Mouse (Mus musculus): ENCODE data around the gene Kat6b. TPM values are rescaled to one million over a fixed set of nuclear protein-coding genes. Genes with fewer than 3 reads are reported as not detected.

Gene Kat6b
- polyA plus RNA-seq, 1 experiment from 2014 or later, result 25.5 TPM

- ATAC-seq, result no peak
- no peak overlapping the region for H3K4me3 ChIP-seq (replicated peaks)
- WGBS, result 97% methylated on average over 5 of the region's 5 CpGs
- H3K9ac ChIP-seq (replicated peaks), result no peak overlapping the region
- no peaks in the 10 kb centered on the region for H3K27me3 ChIP-seq
- H3K9me3 ChIP-seq, result no peaks in the 10 kb centered on the region
- H3K27ac ChIP-seq, result no peak overlapping the region
- no peak overlapping the region for H3K4me2 ChIP-seq (replicated peaks)
- peaks cover 17% of the 10 kb centered on the region for H3K4me1 ChIP-seq (replicated peaks)
- peaks cover 10% of the 10 kb centered on the region for H3K36me3 ChIP-seq
Observed at GRCm38 (mm10) chr14:21614103-21614502, 132.9 kb downstream of the Kat6b start.

GRCm38 (mm10) chr14:21615853-21616252 lies 134.6 kb downstream of the Kat6b start:
- no peak for ATAC-seq
- Histone ChIP-seq H3K27ac (no peak overlapping the region), H3K4me2 (replicated peaks) (no peak overlapping the region), H3K36me3 (peaks cover 13% of the 10 kb centered on the region), H3K4me3 (replicated peaks) (no peak overlapping the region), H3K4me1 (replicated peaks) (0 out of 2 replicates have a peak, but pooled peaks cover 8% of the 10 kb centered on the region), H3K9me3 (no peaks in the 10 kb centered on the region), H3K9ac (replicated peaks) (no peak overlapping the region), H3K27me3 (no peaks in the 10 kb centered on the region)
- 93% methylated on average over 2 of the region's 2 CpGs for WGBS

GRCm38 (mm10) chr14:21617221-21617980 lies 136.2 kb downstream of the Kat6b start:
- H3K4me3 ChIP-seq (replicated peaks), result no peak overlapping the region
- no peak for ATAC-seq
- no peak overlapping the region for H3K4me2 ChIP-seq (replicated peaks)
- 62% methylated on average over 4 of the region's 4 CpGs for WGBS
- no peak overlapping the region for H3K9ac ChIP-seq (replicated peaks)
- H3K27ac ChIP-seq, result no peak overlapping the region
- H3K4me1 ChIP-seq (replicated peaks), result 0 out of 2 replicates have a peak, but pooled peaks cover 8% of the 10 kb centered on the region
- no peaks in the 10 kb centered on the region for H3K27me3 ChIP-seq
- H3K9me3 ChIP-seq, result no peaks in the 10 kb centered on the region
- H3K36me3 ChIP-seq, result peaks cover 17% of the 10 kb centered on the region

DNA sequence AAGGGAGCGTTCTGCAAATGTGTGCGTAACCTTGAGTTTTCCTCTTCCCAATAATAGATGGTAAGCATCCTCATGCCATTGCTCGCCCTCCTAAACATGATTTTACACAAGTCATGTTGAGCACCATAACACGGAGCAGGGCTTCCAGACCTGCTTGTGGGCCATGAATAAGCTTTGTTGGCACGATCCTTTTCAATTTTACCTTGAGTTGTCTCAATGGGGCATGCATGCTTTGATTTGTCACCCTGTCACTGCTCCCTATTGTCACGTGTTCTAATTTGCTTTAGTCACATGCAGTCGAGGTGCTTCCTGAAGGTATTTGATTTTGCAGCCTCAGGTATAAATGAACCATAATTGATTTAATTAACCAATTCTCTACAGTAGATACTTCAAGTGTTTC lies 138.7 kb downstream of the Kat6b start:
- Histone ChIP-seq H3K4me2 (replicated peaks) (no peak overlapping the region), H3K4me1 (replicated peaks) (0 out of 2 replicates have a peak, but pooled peaks cover 7% of the 10 kb centered on the region), H3K9me3 (no peaks in the 10 kb centered on the region), H3K27me3 (no peaks in the 10 kb centered on the region), H3K4me3 (replicated peaks) (no peak overlapping the region), H3K27ac (no peak overlapping the region), H3K9ac (replicated peaks) (no peak overlapping the region), H3K36me3 (peaks cover 19% of the 10 kb centered on the region)
- ATAC-seq, result no peak
- 85% methylated on average over 7 of the region's 7 CpGs for WGBS

DNA sequence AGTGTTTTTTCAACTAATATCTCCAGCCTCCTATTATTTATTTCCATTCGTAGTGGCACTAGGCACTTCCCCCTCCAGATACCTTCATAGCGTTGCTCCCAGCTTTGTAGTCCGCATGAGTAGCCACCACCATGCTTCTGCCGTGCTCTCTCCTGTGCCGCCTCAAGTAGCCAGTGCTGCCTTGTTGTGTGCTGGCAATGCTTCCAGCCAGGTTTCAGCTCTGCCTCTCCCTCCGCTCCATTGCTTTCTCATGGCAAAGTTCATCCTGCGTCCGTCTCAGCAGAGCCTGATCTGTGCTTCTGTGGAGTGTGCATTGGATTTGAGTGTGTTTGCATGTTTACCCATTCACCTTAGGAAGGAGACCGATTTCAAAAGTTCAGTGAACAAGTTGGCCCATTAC lies 144.7 kb downstream of the Kat6b start:
- no peak overlapping the region for H3K4me3 ChIP-seq (replicated peaks)

DNA sequence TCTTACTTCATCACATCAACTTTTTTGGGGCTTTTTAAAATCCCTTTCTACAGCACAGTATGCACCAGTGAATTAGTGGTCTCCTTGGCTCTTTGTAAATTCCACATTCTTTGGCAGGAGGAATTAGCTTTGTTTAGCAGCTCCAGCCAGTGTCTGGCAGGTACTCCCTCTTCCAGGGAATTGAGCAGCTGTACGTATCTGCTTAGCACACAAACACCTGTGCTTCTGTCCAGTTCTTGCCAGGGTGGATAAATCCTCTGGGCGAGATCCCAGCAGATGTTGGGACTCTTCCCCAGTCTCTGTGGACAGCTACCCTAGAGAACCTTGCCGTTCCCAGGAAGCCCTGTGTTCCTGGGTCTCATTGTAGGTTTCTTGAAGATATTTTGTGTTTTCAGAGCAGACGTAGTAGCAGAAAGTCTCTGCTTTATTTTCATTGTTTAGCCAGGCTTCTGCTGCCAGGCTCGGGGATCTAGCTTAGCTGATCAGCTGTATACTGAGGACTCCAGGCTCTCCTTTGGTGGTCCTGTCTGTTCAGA lies 150.5 kb downstream of the Kat6b start:
- H3K9ac ChIP-seq (replicated peaks), result no peak overlapping the region

More for the DNA sequence above, 144.7 kb downstream of the Kat6b start:
- no peak overlapping the region for H3K9ac ChIP-seq (replicated peaks)
- no peaks in the 10 kb centered on the region for H3K9me3 ChIP-seq
- no peak for ATAC-seq
- peaks cover 51% of the 10 kb centered on the region for H3K36me3 ChIP-seq
- no peaks in the 10 kb centered on the region for H3K27me3 ChIP-seq
- H3K27ac ChIP-seq, result no peak overlapping the region
- no peak overlapping the region for H3K4me2 ChIP-seq (replicated peaks)
- 88% methylated on average over 9 of the region's 9 CpGs for WGBS
- H3K4me1 ChIP-seq (replicated peaks), result no peaks in the 10 kb centered on the region

GRCm38 (mm10) chr14:21636548-21636947 lies 155.3 kb downstream of the Kat6b start:
- H3K27me3 ChIP-seq, result no peaks in the 10 kb centered on the region
- no peak overlapping the region for H3K4me2 ChIP-seq (replicated peaks)
- no peak overlapping the region for H3K9ac ChIP-seq (replicated peaks)
- H3K27ac ChIP-seq, result no peak overlapping the region
- 80% methylated on average over 6 of the region's 6 CpGs for WGBS
- H3K9me3 ChIP-seq, result no peaks in the 10 kb centered on the region
- H3K4me1 ChIP-seq (replicated peaks), result peaks cover 22% of the 10 kb centered on the region
- H3K4me3 ChIP-seq (replicated peaks), result no peak overlapping the region
- no peak for ATAC-seq
- peaks cover 37% of the 10 kb centered on the region for H3K36me3 ChIP-seq

More for the DNA sequence above, 150.5 kb downstream of the Kat6b start:
- Histone ChIP-seq H3K36me3 (peaks cover 44% of the 10 kb centered on the region), H3K4me3 (replicated peaks) (no peak overlapping the region), H3K4me2 (replicated peaks) (no peak overlapping the region), H3K27me3 (no peaks in the 10 kb centered on the region), H3K4me1 (replicated peaks) (peaks cover 13% of the 10 kb centered on the region), H3K9me3 (no peaks in the 10 kb centered on the region), H3K27ac (0 out of 2 replicates have a peak overlapping the region, but pooled peaks have one; percentile 10)
- ATAC-seq, result no peak
- WGBS, result 55% methylated on average over 5 of the region's 5 CpGs

DNA sequence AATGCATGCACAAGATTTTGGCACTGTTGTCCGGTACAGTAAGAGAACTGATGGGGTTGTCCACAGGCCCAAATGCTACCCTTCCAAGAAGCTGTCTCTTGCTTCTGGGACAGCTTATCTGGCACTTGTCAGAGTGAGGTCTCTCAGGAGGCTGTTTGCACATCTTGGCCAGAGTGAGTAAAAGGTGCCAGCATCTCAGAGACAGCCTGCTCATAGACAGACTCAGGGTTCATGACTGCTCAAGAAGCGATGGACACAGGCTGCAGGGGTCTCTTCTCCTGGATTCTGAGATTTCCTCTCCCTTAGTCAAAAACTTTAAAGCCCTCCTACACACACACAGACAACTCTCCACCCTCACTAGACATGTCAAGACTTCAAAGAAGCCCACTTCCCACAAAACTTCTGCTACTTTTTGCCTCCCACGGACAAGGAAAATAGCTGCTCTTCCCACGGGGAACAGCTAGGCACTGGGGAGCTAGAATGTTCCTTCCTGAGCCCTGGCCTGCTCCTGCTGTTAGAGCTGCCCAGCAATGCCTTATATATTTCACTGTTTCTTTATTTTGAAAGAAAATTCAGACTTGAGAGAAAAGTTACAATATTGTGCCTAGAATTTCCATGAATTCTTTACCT lies 159.7 kb downstream of the Kat6b start:
- ATAC-seq, result no peak
- H3K27me3 ChIP-seq, result no peaks in the 10 kb centered on the region
- no peak overlapping the region for H3K4me3 ChIP-seq (replicated peaks)
- H3K9me3 ChIP-seq, result no peaks in the 10 kb centered on the region
- peaks cover 13% of the 10 kb centered on the region for H3K4me1 ChIP-seq (replicated peaks)
- no peak overlapping the region for H3K4me2 ChIP-seq (replicated peaks)
- WGBS, result 89% methylated on average over 4 of the region's 4 CpGs
- H3K36me3 ChIP-seq, result peaks cover 47% of the 10 kb centered on the region
- no peak overlapping the region for H3K27ac ChIP-seq
- no peak overlapping the region for H3K9ac ChIP-seq (replicated peaks)

DNA sequence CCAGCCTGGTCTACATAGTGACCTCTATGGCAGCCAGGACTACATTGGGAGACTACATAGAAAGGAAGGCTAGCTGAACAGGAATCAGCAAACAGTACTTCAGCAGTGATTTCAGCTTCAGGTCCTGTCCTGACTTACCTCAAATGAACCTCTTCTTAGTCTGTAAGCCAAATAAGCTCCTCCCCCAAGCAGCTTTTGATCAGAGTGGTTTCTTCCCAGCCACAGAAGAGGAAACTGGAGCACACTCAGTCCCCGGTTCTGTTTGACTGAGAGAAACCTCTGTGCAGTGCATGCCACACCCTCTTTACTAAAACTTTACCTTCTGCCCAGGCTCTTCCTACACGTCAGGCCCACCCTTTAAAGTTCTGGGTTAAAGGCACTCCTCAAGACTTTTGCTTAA lies 172.6 kb downstream of the Kat6b start:
- H3K4me2 ChIP-seq (replicated peaks), result no peak overlapping the region
- H3K9ac ChIP-seq (replicated peaks), result no peak overlapping the region
- H3K27ac ChIP-seq, result no peak overlapping the region
- 80% methylated on average over 2 of the region's 2 CpGs for WGBS
- no peak for ATAC-seq
- H3K27me3 ChIP-seq, result no peaks in the 10 kb centered on the region
- peaks cover 19% of the 10 kb centered on the region for H3K36me3 ChIP-seq
- H3K9me3 ChIP-seq, result no peaks in the 10 kb centered on the region
- H3K4me3 ChIP-seq (replicated peaks), result no peak overlapping the region
- H3K4me1 ChIP-seq (replicated peaks), result peaks cover 10% of the 10 kb centered on the region

DNA sequence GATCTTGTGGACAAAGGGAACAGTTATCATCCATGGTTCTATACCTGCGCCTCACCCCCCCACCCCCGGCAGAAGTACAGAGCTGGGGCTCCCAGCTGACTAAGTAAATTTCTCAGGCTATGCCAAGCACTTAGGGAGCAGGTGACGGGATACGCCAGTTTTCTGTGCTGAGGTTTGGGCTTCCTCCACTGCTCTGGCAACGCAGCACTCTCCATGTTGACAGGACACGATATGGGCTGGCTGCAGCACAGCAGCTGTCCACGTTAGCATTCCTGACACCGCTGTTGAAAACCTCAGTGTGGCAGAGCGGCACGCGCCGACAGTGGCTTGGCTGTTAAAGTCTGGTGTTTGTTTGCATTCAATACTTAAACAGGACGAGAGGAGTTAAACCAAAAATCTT lies 177.9 kb downstream of the Kat6b start:
- 71% methylated on average over 13 of the region's 13 CpGs for WGBS
- H3K27ac ChIP-seq, result peak overlapping the region; percentile 58; the same call in 1 of the 2 replicates
- ATAC-seq, result peak; percentile 64; the same call in 1 of the 2 replicates
- peaks cover 40% of the 10 kb centered on the region for H3K36me3 ChIP-seq
- no peak overlapping the region for H3K4me2 ChIP-seq (replicated peaks)
- H3K27me3 ChIP-seq, result no peaks in the 10 kb centered on the region
- peaks cover 21% of the 10 kb centered on the region for H3K4me1 ChIP-seq (replicated peaks)
- H3K9ac ChIP-seq (replicated peaks), result no peak overlapping the region
- H3K9me3 ChIP-seq, result no peaks in the 10 kb centered on the region
- H3K4me3 ChIP-seq (replicated peaks), result no peak overlapping the region

GRCm38 (mm10) chr14:21659652-21660051 lies 178.4 kb downstream of the Kat6b start:
- Histone ChIP-seq H3K9ac (replicated peaks) (no peak overlapping the region), H3K9me3 (no peaks in the 10 kb centered on the region), H3K27ac (0 out of 2 replicates have a peak overlapping the region, but pooled peaks have one; percentile 14), H3K27me3 (no peaks in the 10 kb centered on the region), H3K36me3 (peaks cover 45% of the 10 kb centered on the region), H3K4me3 (replicated peaks) (no peak overlapping the region), H3K4me1 (replicated peaks) (peaks cover 21% of the 10 kb centered on the region), H3K4me2 (replicated peaks) (no peak overlapping the region)
- 28% methylated on average over 5 of the region's 5 CpGs for WGBS
- ATAC-seq, result peak; percentile 91

DNA sequence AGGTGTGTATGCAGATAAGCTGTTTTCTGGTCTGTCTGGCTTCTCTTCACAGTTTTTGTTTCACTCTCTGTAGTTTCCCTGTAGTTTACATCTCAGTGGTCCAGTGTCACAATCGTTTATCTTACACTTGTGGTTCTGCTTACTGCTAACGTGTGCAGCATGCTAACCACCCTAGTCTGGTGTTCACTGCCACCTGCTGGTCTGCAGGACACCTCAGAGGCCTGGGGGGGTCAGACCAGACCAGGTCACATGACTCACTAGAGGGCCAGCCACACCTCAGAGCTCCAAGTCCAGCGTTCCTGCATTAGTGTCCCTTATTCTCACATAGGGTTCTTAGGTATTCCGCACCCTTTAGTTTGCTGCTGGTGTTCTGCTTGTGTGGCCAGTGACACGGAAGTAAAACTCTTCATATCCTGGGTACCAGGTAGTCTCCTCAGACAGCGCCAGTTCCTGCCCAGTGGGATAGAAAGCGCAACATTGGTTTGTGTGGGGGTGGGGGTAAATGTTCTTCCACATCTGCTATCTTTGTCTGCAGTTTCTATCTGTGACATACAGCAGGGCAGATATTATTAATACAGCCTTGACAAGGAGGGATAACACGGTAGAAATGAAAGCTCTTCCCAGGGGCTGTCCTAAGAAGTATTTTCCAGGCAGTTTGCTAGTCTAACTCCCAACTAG lies 181.4 kb downstream of the Kat6b start:
- 84% methylated on average over 8 of the region's 8 CpGs for WGBS
- H3K36me3 ChIP-seq, result peaks cover 71% of the 10 kb centered on the region
- H3K9me3 ChIP-seq, result no peaks in the 10 kb centered on the region

More for the DNA sequence above, 181.4 kb downstream of the Kat6b start:
- Histone ChIP-seq H3K4me2 (replicated peaks) (no peak overlapping the region), H3K27me3 (no peaks in the 10 kb centered on the region), H3K4me1 (replicated peaks) (peaks cover 18% of the 10 kb centered on the region), H3K9ac (replicated peaks) (no peak overlapping the region), H3K4me3 (replicated peaks) (no peak overlapping the region), H3K27ac (no peak overlapping the region)
- no peak for ATAC-seq

Measured in midbrain, embryonic 13.5 days (tissue).